Mouse (Mus musculus): ENCODE data around the gene Rps2. TPM values are rescaled to one million over a fixed set of nuclear protein-coding genes. Genes with fewer than 3 reads are reported as not detected.
A peak's percentile ranks its signal among the peaks of the same experiment; 100 is the strongest.

The Rps2 gene
- polyA plus RNA-seq, 1 experiment from 2014 or later = 929 TPM

DNA sequence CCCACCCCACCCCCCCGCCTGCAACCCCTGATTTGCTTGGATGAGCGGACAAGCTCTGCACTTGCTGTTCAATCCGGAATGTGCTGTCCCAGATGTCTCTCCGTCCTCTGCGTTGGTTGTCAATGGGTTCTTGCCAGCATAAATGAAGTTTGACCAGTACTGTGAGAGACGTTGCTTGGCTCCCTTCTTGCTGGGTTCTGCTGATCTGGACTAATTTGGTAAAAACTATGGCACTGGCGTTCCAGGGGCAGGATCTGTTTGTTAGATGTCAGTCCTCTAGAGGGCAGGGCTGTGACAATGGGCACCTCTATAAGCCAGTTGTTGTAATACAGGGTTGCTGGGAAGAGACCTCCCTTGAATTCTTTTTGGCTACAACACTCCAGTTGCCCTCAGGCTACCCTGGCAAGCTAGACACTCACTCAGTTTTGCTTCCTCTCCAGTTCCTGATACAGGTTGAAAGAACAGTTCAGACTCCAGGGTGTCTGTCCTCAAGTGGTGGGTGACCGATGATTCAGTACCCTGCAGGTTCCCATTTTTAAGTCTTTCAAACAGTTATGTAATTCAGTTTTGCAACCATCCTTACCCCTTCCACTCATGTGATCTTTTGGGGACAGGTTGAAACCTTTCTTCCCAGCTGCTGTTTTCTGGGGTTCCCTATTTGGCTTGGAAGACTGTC lies 19.4 kb downstream of the Rps2 start:
- Histone ChIP-seq H3K9me3 (no peaks in the 10 kb centered on the region), H3K4me1 (peaks cover 13% of the 10 kb centered on the region), H3K36me3 (peaks cover 4% of the 10 kb centered on the region; the same call in 1 of the 2 replicates), H3K27me3 (no peaks in the 10 kb centered on the region; the same call in 1 of the 2 replicates), H3K4me3 (peak overlapping the region; percentile 59), H3K27ac (replicated peaks) (no peak overlapping the region), H3K4me2 (replicated peaks) (peak overlapping the region; percentile 93), H3K9ac (replicated peaks) (peak overlapping the region; percentile 67; the same call in 1 of the 2 replicates)
- ATAC-seq (ENCODE audit: low FRiP score, low read depth) = no peak
- WGBS = 29% methylated on average over 8 of the region's 8 CpGs

DNA sequence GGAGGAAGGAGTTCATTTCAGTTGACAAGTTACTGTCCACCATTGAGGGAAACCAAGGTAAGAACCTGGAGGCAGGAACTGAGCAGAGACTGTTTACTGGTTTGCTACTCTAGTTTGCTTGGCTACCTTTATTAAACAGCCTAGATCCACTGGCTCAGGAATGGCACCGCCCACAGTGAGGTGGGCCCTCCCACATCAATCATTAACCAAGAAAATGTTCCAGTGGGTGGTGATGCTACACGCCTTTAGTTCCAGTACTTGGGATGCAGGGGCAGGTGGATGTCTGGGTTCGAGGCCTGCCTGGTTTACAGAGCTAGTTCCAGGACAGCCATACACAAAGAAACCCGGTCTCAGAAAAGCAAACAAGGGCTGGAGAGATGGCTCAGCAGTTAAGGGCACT lies 20.3 kb downstream of the Rps2 start:
- H3K4me2 ChIP-seq (replicated peaks) = no peak overlapping the region
- no peak overlapping the region for H3K9ac ChIP-seq (replicated peaks)
- H3K27me3 ChIP-seq = no peaks in the 10 kb centered on the region
- ATAC-seq (ENCODE audit: low FRiP score, low read depth) = no peak
- peaks cover 4% of the 10 kb centered on the region; the same call in 1 of the 2 replicates for H3K36me3 ChIP-seq
- no peaks in the 10 kb centered on the region for H3K9me3 ChIP-seq
- WGBS = 86% methylated on average over 4 of the region's 4 CpGs
- H3K27ac ChIP-seq (replicated peaks) = no peak overlapping the region
- H3K4me3 ChIP-seq = no peak overlapping the region
- peaks cover 13% of the 10 kb centered on the region for H3K4me1 ChIP-seq

GRCm38 (mm10) chr17:24739926-24740325 lies 22.0 kb downstream of the Rps2 start:
- WGBS = 86% methylated on average over 8 of the region's 8 CpGs
- no peak overlapping the region for H3K4me2 ChIP-seq (replicated peaks)
- H3K4me3 ChIP-seq = no peak overlapping the region
- no peak overlapping the region for H3K27ac ChIP-seq (replicated peaks)
- peaks cover 4% of the 10 kb centered on the region; the same call in 1 of the 2 replicates for H3K36me3 ChIP-seq
- H3K9me3 ChIP-seq = no peaks in the 10 kb centered on the region
- no peak for ATAC-seq (ENCODE audit: low FRiP score, low read depth)
- no peaks in the 10 kb centered on the region for H3K27me3 ChIP-seq
- H3K9ac ChIP-seq (replicated peaks) = no peak overlapping the region
- peaks cover 13% of the 10 kb centered on the region for H3K4me1 ChIP-seq

- WGBS = 86% methylated on average over 8 of the region's 8 CpGs
- Histone ChIP-seq H3K36me3 (peaks cover 4% of the 10 kb centered on the region; the same call in 1 of the 2 replicates), H3K4me2 (replicated peaks) (no peak overlapping the region), H3K9me3 (no peaks in the 10 kb centered on the region), H3K27me3 (peaks cover 13% of the 10 kb centered on the region), H3K4me1 (peaks cover under 1% of the 10 kb centered on the region; the same call in 1 of the 2 replicates), H3K4me3 (no peak overlapping the region), H3K27ac (replicated peaks) (no peak overlapping the region), H3K9ac (replicated peaks) (no peak overlapping the region)
- ATAC-seq (ENCODE audit: low FRiP score, low read depth) = no peak
Observed at GRCm38 (mm10) chr17:24742307-24742706, 24.4 kb downstream of the Rps2 start.

DNA sequence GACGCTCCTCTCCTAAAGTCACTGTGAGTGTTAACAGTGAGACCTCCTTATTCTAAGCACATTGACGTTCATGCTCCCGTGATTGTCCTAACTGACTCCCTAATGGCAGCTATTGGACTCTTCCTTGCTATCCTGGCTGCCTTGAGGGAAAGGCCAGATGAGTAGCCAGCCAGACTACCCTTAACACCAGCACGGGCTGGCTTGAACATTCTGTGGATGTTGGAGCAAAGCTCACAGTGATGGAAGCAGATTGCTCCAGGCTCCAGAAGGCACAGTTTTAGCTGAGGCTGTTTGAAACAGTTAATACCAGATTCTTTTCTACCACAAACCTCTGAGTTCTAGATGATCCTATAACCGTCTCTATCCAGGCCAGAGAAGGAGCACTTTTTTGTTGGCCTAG lies 26.0 kb downstream of the Rps2 start:
- no peak overlapping the region for H3K27ac ChIP-seq (replicated peaks)
- H3K9me3 ChIP-seq = no peaks in the 10 kb centered on the region
- WGBS = 75% methylated on average over 5 of the region's 5 CpGs
- H3K27me3 ChIP-seq = peaks cover 21% of the 10 kb centered on the region
- H3K36me3 ChIP-seq = peaks cover 4% of the 10 kb centered on the region; the same call in 1 of the 2 replicates
- no peak for ATAC-seq (ENCODE audit: low FRiP score, low read depth)
- H3K4me2 ChIP-seq (replicated peaks) = no peak overlapping the region
- H3K4me1 ChIP-seq = no peaks in the 10 kb centered on the region
- no peak overlapping the region for H3K9ac ChIP-seq (replicated peaks)
- H3K4me3 ChIP-seq = no peak overlapping the region

DNA sequence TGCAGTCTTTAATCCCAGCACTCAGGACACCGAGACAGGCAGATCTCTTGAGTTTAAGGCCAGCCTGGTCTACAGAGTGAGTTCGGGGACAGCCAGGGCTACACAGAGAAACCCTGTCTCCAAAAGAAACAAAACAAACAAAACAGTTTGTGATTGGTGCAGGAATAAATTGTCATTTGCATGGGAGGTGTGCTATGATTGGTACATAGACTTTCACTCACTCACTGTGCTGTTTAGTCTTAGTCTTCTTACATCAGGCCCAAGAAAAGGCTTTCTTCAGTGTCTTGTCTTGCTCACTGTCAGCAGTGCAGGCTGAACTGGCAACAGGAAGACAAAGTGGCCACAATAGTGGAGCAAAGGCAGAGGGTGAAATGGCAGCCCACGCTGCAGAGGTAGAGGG lies 26.5 kb downstream of the Rps2 start:
- no peak overlapping the region for H3K9ac ChIP-seq (replicated peaks)
- H3K27me3 ChIP-seq = peaks cover 23% of the 10 kb centered on the region
- H3K27ac ChIP-seq (replicated peaks) = no peak overlapping the region
- H3K4me2 ChIP-seq (replicated peaks) = no peak overlapping the region
- no peaks in the 10 kb centered on the region for H3K9me3 ChIP-seq
- H3K36me3 ChIP-seq = peaks cover 4% of the 10 kb centered on the region; the same call in 1 of the 2 replicates
- no peak overlapping the region for H3K4me3 ChIP-seq
- no peaks in the 10 kb centered on the region for H3K4me1 ChIP-seq
- 73% methylated on average over 3 of the region's 3 CpGs for WGBS
- ATAC-seq (ENCODE audit: low FRiP score, low read depth) = no peak

GRCm38 (mm10) chr17:24745526-24746497 lies 27.9 kb downstream of the Rps2 start:
- 19% methylated on average over 7 of the region's 7 CpGs for WGBS

GRCm38 (mm10) chr17:24746986-24747385 lies 29.1 kb downstream of the Rps2 start:
- Histone ChIP-seq H3K36me3 (no peaks in the 10 kb centered on the region), H3K4me2 (replicated peaks) (no peak overlapping the region), H3K27me3 (peaks cover 48% of the 10 kb centered on the region), H3K27ac (replicated peaks) (no peak overlapping the region), H3K9ac (replicated peaks) (no peak overlapping the region), H3K9me3 (no peaks in the 10 kb centered on the region), H3K4me1 (no peaks in the 10 kb centered on the region; the same call in 1 of the 2 replicates), H3K4me3 (no peak overlapping the region)
- WGBS = 41% methylated on average over 4 of the region's 4 CpGs
- ATAC-seq (ENCODE audit: low FRiP score, low read depth) = no peak

More at GRCm38 (mm10) chr17:24745526-24746497, 27.9 kb downstream of the Rps2 start:
- Histone ChIP-seq H3K4me1 (no peaks in the 10 kb centered on the region), H3K9me3 (no peaks in the 10 kb centered on the region), H3K36me3 (no peaks in the 10 kb centered on the region), H3K4me2 (replicated peaks) (no peak overlapping the region), H3K4me3 (no peak overlapping the region), H3K27ac (replicated peaks) (no peak overlapping the region), H3K9ac (replicated peaks) (no peak overlapping the region), H3K27me3 (peaks cover 36% of the 10 kb centered on the region)
- peak; percentile 63 for ATAC-seq (ENCODE audit: low FRiP score, low read depth)

DNA sequence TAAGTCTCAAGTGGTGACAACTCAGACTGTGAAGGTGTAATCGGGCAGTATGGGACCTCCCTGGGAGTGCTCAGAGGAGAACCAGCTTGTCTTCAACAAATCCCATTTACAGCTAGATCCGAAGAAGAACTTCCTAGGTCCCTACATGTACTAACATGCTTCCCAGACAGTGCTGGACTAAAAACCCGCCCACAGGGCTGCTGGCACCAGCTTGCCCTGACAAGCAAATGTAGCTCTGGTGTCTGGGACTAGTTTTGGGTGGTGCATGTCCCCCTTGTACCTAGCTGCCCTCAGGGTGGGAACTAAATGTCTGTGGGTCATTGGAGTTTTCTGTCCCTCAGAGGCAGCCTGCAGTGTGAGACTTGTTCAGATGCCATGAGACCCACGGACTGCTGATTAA lies 33.6 kb downstream of the Rps2 start:
- no peak for ATAC-seq (ENCODE audit: low FRiP score, low read depth)
- Histone ChIP-seq H3K36me3 (no peaks in the 10 kb centered on the region), H3K9me3 (no peaks in the 10 kb centered on the region), H3K9ac (replicated peaks) (no peak overlapping the region), H3K4me1 (peaks cover 14% of the 10 kb centered on the region), H3K4me3 (no peak overlapping the region), H3K27ac (replicated peaks) (no peak overlapping the region), H3K27me3 (peaks cover 86% of the 10 kb centered on the region), H3K4me2 (replicated peaks) (no peak overlapping the region)
- WGBS = 21% methylated on average over 4 of the region's 4 CpGs

DNA sequence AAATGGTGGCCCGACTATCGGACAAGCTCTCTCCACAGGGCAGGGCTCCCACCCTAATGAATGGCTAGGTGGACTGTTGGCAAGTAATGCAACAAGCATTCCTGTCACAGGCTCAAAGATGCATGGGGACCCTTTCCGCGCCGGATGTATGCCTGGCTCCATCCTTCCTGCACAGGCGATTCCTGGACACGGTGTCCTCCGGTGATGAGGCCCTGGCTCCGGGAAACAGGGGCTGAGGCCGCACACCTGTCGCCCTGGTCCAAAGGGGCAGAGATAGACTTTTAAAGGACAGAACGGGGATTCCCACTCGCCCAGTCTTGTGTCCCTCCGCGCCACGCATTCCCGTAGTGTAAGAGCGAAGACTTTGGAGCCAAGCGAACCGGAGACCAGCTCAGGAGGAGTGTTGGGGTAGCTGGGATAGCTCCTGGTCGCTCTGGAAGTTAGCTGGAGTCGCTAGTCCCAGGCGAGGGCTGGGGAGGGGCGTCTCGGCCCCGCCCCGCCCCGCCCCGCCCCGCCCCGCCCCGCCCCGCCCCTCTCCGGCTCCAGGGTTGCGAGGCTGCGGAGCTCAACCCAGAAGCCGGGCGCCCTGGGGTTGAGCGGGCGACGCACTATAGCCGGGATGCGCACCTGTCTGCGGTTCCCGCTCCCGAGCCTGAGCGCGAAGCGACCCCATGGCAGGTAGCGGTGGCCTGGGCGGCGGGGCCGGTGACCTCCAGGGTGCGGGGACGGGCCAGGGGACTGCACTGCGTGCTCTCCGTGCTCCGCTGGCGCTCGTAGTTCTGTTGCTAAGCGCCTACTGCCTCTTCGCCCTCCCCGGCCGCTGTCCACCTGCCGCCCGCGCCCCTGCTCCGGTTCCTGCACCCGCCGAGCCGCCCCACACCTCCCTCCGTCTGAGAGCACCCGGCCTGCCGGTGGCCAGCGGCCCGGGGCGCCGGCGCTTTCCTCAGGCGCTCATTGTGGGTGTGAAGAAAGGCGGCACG lies 34.8 kb downstream of the Rps2 start, which contains the start of gene Hs3st6:
TSS of gene Hs3st6 (plus strand) at position 574 of the 980 bp plus-strand sequence.
- H3K4me3 ChIP-seq = peak within 1 kb of the TSS; percentile 55
- peak within 1 kb of the TSS; percentile 96 for H3K4me2 ChIP-seq (replicated peaks)
- no peak within 1 kb of the TSS for H3K27ac ChIP-seq (replicated peaks)
- peak within 1 kb of the TSS; percentile 47 for H3K9ac ChIP-seq (replicated peaks)
- no peaks in the 10 kb centered on the region for H3K9me3 ChIP-seq
- peak; percentile 75 for ATAC-seq (ENCODE audit: low FRiP score, low read depth)
- peaks cover 82% of the 10 kb centered on the region for H3K27me3 ChIP-seq
- 1% methylated on average over 58 of the region's 82 CpGs for WGBS
- peaks cover 14% of the 10 kb centered on the region for H3K4me1 ChIP-seq
- no peaks in the 10 kb centered on the region for H3K36me3 ChIP-seq

GRCm38 (mm10) chr17:24757394-24757793 lies 39.5 kb downstream of the Rps2 start:
- H3K27ac ChIP-seq (replicated peaks) = no peak overlapping the region
- peaks cover 57% of the 10 kb centered on the region for H3K27me3 ChIP-seq

More at GRCm38 (mm10) chr17:24757394-24757793, 39.5 kb downstream of the Rps2 start:
- Histone ChIP-seq H3K4me2 (replicated peaks) (no peak overlapping the region), H3K9ac (replicated peaks) (no peak overlapping the region), H3K4me3 (no peak overlapping the region), H3K9me3 (no peaks in the 10 kb centered on the region), H3K36me3 (no peaks in the 10 kb centered on the region), H3K4me1 (peaks cover 10% of the 10 kb centered on the region)
- ATAC-seq (ENCODE audit: low FRiP score, low read depth) = no peak
- WGBS = 94% methylated on average over 1 of the region's 1 CpGs
